Mouse (Mus musculus) regulatory T cell (primary cell): ENCODE results near the gene Map1lc3a.

Experiments
- in situ Hi-C: fragments of 300-600 bp; cut with MboI, MseI; formaldehyde crosslinking; loops from one replicate; pipeline ENCODE4 v1.15.1; 2025; ENCODE audit warnings: high pct_unique_total_duplicates

Gene Map1lc3a

DNA sequence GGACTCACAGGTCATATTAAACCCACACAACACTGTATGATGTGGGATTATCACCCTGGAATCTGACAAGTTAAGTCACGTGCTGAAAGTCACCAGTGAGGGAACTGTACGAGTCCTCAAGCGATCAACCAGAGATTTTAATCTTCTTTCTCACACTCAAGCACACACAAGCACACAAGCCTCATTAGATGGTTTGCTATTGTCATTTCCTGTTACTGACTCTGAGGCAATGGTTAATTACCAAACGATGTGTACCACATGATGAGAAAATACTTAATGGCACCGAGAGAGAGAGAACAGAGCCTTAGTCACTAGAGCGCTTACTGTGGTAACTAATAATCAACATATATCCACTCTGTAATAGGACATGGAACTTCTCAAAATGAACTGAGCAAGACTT lies 9.6 kb downstream of the Map1lc3a start:
- in situ Hi-C loops: no loop called here

DNA sequence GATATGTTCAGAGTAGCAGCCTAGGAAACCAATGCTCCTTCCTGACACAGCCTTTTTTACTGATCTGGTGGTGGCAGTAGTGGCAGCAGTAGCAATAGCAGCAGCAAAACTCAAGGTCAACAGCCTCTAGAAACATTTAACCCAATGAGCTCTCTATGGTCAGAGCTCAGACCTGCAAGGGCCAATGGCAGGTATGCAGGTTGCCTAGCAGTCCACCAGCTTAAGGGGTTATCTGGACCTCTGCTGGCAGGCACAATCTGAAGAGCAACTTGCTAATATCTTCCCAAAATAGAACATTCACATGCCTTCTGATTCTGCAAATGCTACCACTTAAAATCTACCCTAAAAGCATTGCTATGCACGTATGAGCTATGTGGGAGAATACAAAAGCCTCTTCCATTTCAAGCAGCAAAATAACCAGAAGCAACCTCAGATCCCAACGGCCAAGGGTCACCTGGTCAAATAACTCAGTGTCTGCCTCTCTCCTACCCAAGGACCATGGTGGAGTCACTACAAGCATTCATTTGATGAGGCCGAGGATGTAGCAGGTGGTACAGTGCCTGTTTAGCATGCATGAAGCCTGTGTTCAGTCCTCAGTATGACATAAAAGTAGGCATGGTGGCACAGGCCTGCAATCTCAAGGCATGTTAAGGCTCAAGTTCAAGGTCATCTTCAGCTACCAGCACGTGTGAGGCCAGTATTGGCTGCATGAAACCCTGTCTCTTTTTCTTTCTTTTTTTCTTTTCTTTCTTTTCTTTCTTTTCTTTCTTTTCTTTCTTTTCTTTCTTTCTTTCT lies 11.6 kb downstream of the Map1lc3a start:
- in situ Hi-C loops: no loop called here

DNA sequence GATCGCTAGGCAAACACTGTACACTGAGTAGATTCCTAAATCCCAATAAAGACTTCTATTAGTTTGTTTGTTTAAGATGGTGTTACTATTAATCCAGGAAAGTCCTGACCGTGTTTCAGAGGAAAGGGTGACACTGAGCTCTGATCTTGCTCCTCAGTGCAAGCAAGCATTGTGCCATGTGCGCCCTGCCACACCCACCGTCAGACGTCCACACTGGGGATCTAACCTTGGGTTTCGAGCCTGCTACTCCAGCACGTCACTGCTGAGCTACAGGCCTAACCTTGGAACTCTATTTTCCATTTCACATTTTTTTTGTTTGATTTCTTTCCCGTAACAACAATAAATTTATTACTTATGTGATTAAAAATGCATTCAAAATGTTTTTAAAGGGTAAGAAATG lies 14.0 kb downstream of the Map1lc3a start:
- in situ Hi-C loops: no loop called here

DNA sequence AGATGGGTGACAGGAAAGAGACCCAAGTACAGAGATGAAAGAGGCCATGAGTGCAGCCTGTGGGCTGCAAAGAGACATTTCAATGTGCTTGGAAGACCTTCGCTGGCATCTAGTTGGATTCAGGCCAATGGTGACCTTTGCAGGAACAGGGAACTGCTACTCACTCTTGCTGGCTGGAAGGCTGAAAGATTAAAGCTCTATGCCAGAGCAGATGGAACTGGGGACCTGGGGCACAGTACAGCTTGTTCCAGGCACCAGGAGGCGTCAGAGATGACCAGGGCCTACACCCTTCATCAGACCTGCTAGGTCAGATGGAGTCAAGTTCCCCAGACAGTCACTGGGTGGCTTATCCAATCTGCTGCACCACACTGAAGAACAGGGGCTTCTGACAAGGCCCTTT lies 17.3 kb downstream of the Map1lc3a start:
- in situ Hi-C loops: no loop called here

DNA sequence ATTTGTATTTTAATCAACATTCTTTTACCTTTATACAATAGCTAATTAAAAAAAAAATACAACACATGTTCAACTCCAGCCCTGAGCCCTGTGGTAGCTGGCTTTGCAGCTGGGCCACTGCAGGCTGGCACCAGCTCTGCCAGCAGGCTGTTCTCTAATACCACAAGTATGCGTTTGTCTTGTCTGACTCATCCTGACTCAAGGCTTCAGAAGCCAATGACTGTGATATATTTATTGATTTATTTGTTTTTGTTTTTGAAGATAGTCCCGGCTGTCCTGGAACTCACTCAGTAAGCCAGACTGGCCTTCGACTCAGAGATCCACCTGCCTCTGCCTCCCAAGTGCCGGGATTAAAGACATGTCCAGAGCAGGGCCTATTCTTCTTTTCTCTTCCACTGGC lies 17.8 kb downstream of the Map1lc3a start:
- in situ Hi-C loops: no loop called here

DNA sequence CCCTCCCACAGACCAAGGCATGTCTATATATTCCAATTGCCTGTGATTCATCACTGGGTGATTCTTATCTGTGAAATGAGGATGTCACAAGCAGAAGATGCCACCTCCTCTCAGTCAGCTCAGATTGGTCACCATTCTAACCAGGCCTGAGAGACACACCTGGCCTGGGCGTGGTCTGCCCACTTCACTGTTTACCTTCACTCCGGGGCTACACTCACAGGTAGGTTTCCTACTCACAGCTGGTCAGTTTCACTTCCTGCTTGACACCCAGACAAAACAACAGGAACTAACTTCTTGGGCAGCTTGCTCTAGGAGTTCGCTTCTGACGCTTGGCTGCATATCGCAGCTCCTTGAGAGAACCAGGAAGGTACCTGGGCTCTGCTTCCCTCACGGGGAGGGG lies 19.4 kb downstream of the Map1lc3a start:
- in situ Hi-C loops: no loop called here

DNA sequence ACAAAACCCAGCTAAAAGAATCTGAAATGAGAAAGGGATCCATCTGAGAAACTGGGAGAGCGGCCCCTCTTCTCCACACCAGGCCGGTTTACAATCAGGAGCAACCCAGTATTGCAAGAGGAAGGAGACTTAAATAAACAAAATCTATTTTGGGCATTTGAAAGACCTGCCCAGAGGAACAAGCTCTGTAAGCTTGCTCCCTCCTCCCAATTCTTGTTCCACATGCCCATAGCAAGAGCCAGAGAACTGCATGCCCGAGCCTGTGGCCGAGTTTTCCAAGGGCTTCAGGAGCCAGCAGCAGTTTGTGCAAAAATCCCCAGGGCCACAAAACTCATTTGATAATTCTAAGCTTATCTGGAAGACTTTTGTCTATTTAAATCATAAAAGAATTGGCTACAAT lies 23.5 kb downstream of the Map1lc3a start:
- in situ Hi-C loops: no loop called here

DNA sequence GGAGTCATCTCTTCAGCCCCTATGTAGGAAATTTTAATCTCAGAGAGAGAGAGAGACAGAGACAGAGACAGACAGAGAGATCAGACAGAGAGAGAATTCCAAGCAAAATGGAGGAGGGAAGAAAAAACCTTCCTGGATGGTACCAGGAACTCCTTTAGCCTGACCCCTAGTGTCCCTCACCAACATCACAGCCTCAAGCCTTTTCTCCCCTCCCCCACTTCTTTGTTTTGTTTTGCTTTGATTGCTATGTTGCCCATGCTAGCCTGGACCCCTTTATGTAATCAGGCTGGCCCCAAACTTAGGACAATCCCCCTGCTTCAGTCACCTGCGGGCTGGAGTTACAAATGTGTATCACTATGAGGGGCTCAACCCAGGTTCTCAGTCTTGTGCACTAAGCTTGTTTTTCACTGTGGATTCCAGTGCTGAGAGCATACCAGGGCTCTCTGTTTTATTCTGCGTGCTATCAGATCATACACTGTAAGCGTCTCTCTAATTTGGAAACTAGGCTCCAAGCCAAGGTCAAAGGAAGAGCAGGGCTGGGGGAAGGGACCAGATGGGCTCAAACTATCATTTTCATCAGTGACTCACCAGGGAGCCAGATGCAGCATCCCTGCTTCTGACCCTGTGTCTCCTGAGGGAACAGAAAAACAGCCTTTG lies 33.0 kb downstream of the Map1lc3a start:
- in situ Hi-C loops: no loop called here

DNA sequence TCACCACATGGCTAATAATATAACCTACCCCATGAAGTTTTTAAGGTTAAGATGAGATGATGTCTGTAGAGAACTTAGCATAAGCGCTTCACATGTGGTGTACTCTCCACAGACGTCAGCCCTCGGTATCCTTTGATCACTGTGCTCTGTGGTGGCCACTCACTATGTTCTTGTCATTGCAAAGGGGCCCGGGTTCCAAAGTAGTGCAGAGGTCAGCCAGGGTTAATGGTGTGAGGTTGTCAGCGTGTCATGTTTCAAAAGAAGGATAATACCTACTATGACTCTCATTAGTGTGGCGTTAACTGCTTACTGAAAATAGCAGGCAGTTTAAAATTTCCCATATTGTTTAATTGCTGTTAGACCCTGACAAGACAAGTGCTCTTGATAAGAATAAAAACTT lies 37.6 kb downstream of the Map1lc3a start:
- in situ Hi-C loops: no loop called here

DNA sequence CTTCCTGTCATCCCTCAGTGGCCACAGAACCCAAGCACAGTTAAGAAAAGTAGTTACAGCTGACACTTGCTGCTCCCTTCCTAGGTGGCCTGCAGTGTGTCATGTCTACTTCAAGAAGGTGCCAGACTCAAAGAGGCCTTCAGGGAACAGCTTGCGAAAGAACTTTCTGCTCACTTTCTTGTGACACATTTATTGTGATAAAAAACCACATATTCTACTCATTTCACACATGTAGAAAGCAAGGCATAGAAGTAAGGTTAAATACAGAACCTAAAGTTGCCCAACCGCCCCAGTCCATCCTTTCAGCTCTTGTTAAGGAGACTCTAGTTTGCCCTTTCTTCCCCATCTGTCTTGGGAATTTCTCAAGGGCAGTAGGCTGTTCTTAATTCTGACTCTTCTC lies 42.5 kb downstream of the Map1lc3a start:
- in situ Hi-C loops: no loop called here

DNA sequence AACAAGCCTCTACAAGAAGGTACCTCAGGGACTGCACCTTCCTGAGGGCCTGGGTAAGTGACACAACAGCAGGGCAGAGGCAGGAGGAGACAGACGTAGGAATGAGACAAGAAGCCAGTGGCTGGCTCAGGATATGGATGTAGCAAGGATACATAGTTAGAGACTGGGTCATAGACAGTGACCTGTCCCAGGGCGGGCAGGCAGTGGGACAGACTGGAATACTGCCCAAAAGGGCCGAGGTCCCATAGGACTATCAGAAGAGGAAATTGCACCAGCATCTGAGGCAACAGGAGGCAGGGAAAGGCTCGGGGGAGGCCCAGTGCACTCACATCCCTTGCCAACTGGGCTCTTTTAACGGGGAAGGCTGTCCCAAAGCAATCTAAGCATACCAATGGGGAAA lies 44.5 kb downstream of the Map1lc3a start:
- in situ Hi-C loops: no loop called here

DNA sequence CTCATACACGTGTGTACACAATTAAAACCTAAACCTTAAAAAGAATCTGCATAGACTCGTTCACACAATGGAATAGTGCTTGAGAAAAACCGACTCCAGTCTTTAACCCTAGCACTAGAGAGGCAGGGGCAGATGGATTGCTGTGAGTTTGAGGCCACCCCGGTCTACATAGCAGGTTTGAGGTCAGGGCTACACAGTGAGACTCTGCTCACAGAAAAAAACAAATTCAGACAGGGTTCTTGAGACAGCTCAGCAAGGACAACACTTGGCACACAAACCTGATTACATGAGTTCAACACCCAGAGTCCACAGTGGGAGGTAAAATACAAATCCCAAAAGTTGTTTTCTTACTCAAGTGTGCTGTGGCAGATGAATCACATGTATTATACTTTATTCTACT lies 49.9 kb downstream of the Map1lc3a start:
- in situ Hi-C loops: loop anchor here (25.0 kb wide), 1 partner anchor 1836 kb away; no protein-coding TSS in a partner anchor
